In the genomic region with DNA sequence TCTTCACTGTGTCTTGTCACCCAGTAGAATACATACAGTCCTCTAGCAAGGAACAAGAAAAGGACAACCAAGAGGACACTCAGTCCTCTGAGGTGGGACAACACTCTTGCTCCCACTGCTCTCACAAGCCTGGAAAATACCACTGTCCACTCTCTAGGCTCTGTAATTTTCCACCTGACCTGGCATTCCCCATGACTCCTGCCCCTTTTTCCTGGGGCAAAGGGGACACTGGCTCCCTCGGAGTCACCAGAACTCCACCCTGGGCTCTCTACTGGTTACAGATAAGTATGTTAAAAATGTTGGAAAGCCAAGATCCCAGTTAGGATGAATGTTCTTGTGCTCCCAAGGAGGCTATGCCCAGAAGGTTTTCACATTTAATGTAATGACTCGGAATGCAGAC, we compare ENCODE assay signal across 23 mouse cellular contexts.
"Had no signal": no experiment of that assay in that cellular context is flagged by ENCODE, and none has a peak within 500 bp of the region (broad histone marks: within the 10 kb centered on the region; RNA-seq: fewer than 3 reads in every experiment).

No protein-coding gene starts in this region.

- DNase-seq: forebrain, postnatal 0 days; gastrocnemius, postnatal 14 days; gastrocnemius, postnatal 36 days; heart, adult 11 months; heart, adult 2 months; heart, postnatal 14 days; heart, postnatal 36 days; layer of hippocampus, adult 9-11 months; layer of hippocampus, postnatal 36 days; left cerebral cortex, postnatal 4 days had no signal

- H3K4me2 ChIP-seq: forebrain, embryonic 15.5 days; heart, embryonic 11.5 days; heart, embryonic 13.5 days; heart, embryonic 15.5 days; hindbrain, embryonic 13.5 days; hindbrain, embryonic 15.5 days; limb, embryonic 13.5 days; limb, embryonic 15.5 days; liver, embryonic 12.5 days had no signal

- ATAC-seq: forebrain, embryonic 15.5 days; forebrain, postnatal 0 days; hindbrain, postnatal 0 days; intestine, embryonic 16.5 days; liver, embryonic 12.5 days had no signal

- H3K9ac ChIP-seq: forebrain, embryonic 15.5 days; forebrain, postnatal 0 days; heart, embryonic 13.5 days; heart, embryonic 15.5 days; hindbrain, embryonic 13.5 days; hindbrain, embryonic 15.5 days; limb, embryonic 13.5 days; limb, embryonic 15.5 days; liver, embryonic 12.5 days; liver, embryonic 14.5 days had no signal

- H3K4me3 ChIP-seq: forebrain, embryonic 15.5 days; heart, adult 2 months; heart, embryonic 13.5 days; heart, embryonic 15.5 days; hindbrain, embryonic 13.5 days; hindbrain, embryonic 15.5 days; limb, embryonic 13.5 days; limb, embryonic 15.5 days; liver, embryonic 12.5 days had no signal

- H3K27ac ChIP-seq: forebrain, embryonic 15.5 days; heart, adult 2 months; heart, embryonic 13.5 days; heart, embryonic 15.5 days; hindbrain, embryonic 13.5 days; hindbrain, embryonic 15.5 days; hindbrain, postnatal 0 days; kidney, postnatal 0 days; limb, embryonic 13.5 days; limb, embryonic 15.5 days; liver, embryonic 12.5 days; liver, embryonic 14.5 days had no signal

- H3K36me3 ChIP-seq: forebrain, embryonic 15.5 days; heart, embryonic 13.5 days; heart, embryonic 15.5 days; hindbrain, embryonic 13.5 days; hindbrain, embryonic 15.5 days; limb, embryonic 13.5 days; limb, embryonic 15.5 days; liver, embryonic 12.5 days had no signal

- H3K9me3 ChIP-seq: forebrain, embryonic 15.5 days; heart, embryonic 13.5 days; heart, embryonic 15.5 days; hindbrain, embryonic 13.5 days; hindbrain, embryonic 15.5 days; limb, embryonic 13.5 days; limb, embryonic 15.5 days; liver, embryonic 12.5 days had no signal
